Mouse (Mus musculus): ENCODE measurements at regions not wholly inside any gene's neighbourhood (a gene's known extent, or its start where the extent isn't known, plus 50 kb on each side); places are given as distances from the start of the nearest gene placed in this dataset.

DNA sequence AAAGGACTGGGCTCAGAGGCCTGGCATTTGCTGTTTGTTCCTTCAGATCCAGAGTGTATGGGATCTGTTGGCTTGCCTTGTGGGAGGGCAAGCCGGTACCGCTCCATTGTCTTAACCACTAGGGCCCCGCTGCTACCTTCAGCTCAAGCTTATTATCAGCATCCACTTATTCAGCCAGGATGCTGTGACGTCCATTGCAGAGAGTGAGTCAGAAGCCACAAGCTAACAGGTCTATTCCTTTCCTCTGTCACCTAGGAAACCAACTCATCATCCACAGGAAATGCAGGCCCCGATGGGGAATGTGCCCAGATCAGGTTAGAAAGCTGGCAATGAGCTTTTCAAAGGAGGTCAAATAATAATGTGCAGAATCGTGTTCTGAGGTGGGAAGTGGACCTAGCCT, 73.8 kb upstream of the Mkln1 start:
- DNase-seq = no peak

DNA sequence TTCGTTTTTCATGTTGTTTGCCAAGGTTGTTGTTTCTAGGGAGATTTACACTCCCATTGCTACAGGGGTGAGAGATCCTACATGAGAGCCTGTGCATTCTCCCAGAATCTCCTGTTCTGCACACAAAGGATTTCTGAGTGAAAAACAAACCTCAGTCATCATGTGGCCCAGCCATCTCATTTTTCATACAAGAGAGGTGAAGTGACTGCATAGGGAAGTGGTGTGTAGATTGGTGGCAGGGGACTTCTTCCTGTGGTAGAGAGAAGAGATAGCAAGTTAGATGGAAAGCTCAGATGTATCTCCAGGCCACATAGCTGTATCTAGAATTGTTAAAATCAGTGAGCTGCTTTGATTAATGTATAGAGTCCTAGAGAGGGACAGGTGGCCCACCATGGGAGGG, 72.9 kb upstream of the Mkln1 start:
- DNase-seq = no peak

DNA sequence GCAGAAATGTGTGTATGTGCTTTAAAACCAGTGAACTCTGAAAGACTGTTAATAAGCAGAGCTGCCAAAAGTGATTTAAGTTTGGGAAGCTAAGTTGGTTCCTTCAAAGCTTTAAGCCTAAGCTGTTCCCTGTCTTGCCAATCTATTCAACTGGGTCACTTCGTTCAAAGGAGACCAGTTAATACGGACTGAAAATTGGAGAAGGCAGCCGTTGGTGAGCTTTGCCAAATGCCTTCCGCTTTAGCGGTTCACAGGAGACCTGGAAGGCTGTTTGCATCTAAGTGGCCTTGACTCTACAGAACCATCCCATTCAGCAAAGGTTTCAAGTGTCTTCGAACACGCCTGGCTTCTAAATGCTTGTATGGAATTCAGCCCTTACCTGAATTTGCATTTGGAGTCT, 68.2 kb upstream of the Mkln1 start:
- peak in 1 of 2 experiments; percentile 21 for DNase-seq

DNA sequence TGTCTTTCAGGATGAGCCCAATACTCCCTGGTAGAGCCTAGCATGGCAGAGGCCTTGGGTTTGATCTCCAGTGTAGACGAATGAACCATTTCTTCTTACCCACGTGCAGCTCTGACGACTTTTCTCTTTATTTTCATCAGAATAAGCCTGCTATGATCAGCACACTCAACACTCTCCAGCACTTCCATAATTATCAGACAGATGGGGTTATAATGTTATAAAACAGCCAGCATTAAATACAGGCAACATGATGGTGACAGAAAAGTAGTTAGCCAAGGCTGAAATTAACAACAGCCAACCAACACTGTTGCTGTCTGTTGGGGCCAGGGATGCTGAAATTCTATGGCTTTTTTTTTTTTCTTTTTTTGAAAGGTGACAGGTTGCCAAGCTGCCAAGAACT, 67.7 kb upstream of the Mkln1 start:
- DNase-seq = no peak

DNA sequence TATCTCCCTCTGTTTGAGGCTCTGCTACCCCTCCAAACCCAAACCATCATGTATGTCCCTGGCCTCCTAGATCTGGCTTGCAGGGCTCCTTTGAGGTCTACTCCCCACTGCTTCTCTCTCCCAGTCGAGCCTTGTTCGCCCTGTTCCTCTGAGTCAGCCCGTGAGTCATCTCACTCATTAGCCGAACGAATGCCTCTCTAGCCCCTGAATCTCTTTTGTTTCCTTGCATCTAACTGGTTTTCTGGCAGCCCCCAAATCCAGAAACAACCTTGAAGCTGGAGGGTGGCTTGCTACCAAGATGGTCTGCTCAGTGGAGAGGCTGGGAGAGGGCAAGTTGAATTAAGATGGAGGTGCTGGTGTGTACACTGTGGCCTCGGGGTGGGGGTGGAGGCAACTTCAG, 66.3 kb upstream of the Mkln1 start:
- no peak for DNase-seq

DNA sequence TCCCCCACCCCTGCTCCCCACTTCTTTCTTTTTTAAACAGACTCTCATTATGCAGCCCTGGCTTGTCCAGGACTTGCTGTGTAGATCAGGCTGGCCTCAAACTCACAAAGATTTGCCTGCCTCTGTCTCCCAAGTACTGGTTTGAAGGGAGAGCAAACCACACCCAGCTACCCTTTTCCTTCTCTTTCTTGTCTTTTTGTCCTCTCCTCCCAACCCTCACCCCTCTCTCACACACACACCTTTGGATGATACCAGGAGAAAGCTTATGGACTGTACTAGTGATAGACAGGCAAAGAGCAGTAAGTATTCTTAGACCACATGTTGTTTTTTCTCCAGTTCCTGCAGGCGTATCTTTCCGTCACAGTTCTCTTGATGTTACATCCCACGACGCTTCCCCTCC, 65.8 kb upstream of the Mkln1 start:
- no peak for DNase-seq

DNA sequence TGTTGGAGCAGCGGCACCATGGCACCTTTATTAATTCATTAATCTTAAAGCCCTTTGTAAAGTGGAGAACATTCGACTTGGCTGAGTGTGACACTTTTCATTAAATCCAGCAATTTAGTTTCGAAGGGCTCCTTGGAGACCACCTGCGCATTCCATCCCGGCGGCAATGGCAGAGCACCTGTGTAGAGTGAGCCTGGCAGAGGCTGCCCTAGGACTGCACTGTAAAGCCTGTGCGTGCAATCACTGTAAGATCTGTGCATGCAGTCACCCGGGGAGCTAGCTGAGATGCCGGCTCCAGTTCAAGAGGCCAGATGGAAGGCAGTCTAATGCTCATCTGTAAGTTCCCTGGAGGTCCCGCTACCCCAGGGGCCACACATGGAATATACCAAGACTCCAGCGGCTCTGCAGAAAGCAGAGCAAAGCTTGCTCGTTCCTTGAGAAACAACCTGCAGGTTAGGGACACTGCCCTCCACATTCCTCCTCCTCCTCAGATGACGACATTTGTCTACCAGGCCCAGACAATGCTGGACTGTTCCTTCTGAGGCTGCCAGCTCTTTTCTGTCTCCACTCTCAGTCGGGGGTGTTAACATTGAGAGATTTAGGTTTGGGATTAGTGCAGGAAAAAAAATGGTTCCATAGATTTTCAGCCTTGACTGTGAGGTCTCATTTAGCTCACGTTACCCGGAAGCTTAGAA, 65.2 kb upstream of the Mkln1 start:
- DNase-seq = no peak

DNA sequence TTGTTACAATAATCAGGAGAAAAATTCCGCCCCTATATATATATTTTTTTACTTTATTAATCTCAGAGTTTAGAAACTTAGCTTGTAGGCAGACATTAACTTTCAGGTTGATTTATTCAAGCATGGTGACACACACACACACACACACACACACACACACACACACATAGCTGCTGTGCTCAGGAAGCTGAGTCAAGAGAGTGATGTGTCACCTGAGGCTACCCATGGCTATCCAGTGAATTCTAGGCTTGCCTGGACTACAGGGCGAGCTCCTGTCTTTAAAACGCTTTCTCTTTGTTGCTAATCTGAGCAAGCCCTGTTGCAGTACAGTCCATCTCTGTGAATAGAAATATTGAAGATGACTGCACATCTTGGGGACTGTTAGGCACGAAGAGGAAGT, 64.4 kb upstream of the Mkln1 start:
- DNase-seq = no peak

DNA sequence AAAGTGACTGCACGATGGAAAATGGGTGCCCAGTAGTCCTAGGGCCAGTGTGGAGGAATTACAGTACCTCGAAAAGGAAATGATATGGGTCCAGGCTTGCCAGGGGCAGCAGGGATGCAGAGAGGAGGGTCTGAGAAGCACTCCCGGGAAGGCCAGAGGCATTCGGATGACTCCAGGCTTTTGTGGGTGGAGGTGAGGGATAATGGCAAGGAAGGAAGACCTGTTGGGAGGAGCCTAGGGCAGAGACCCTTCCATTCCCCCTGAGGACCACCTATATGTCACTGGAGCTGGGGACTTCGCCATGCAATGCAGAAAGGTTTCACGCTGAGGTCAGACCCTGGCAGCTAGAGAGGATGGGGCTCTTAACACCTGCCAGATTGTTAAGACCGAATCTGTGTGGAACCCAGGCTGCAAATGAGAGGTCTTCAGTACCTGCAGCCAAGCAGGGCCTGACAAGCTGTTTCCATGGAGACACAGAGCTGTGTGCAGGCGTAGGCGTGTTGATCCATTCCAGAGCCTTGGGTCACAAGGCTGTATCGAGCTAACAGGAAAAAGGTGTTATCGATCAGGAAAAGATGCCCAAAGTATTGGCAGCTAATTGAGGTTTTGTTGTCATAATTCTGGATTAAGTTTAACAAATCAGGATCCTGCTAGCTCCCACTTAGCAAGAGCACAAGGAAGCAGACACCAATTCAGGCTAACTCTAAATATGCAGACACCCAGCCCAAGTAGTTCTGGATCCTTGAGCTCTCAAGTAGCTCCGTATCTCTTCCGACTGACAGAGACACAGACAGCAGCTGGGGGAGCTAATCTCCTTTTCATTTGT, 59.2 kb upstream of the Mkln1 start:
- DNase-seq = no peak

DNA sequence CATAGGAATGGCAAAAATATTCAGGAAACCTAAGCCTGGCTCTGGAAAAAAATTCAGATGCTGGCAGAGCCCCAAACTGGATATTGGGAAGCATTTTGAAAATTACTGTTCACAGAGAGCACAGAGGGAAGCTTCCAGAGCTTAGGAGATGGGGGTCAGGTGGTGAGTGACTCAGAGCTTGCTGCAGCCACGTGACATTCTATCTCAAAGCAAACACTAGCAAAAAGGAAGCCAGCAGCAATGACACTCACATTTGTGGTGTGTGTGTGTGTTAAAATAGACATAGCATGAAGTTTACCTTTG, 58.6 kb upstream of the Mkln1 start:
- DNase-seq = no peak

DNA sequence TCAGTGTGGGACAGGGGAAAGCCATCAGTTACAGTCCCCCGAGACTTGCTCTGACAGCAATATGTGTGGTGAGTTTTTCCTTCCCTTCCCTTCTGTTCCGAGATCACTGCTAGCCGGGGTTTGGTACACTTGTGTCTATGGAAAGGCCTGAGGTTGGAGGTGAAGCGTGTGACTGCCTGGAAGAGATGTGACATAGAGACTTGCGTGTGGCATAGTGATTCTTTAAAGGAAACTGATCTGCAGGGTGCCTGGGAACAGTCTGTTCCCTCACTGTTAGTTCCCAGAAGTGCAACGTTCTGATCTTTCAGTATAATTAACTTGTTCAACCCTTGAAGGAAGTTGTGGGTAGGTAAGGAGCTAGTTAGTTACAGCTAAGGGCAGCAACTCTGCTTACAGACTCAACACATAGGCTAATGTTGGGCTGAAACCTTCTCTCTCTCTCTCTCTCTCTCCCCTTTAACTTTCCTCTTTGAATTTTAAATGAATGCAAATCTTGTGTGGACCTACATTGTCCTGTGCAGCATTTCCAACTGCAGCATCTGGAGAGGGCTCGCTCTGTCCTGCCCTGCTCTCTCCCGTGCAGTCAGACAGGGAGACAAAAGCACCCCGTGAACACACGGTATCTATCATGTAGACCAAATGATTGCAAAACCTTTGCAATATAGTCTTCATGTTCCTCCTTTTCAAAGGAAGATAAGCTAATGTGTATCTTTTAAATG, 53.0 kb upstream of the Mkln1 start:
- no peak for DNase-seq

DNA sequence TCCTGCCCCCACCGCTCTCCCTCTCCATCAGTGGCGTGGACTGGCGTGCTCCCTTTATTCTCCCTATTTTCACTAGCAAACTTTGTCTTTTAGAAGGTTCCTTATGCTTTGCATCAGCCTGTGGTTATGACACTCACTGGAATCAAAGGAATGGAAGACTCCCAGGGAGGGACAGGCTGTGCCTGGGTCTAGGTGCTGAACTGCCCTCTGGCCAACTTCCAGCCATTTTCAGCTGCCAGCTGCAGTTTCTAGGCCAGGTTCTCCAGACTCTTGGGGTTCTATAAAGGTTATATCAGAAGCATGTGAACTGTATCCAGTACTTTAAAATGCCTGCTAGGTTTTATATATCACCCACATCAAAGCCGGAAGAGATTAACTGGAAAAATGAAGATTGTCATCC, 50.2 kb upstream of the Mkln1 start:
- DNase-seq = no peak
